Mouse (Mus musculus): ENCODE data around the gene Ano1.

- TF ChIP-seq CTCF (IDR thresholded peaks at IDR 0.05; ENCODE audit: extremely low read depth, insufficient read depth, low read length) (no peak), POLR2A (IDR thresholded peaks at IDR 0.05; ENCODE audit: extremely low read depth, insufficient read depth, low read length) (no peak)
Measured at GRCm38 (mm10) chr7:144600333-144600900, 151.4 kb downstream of the Ano1 start.
